Mouse (Mus musculus) forebrain, embryonic 14.5 days (tissue): ENCODE measurements around the gene Krtap4-13. TPM values are rescaled to one million over a fixed set of nuclear protein-coding genes. Genes with fewer than 3 reads are reported as not detected.

Source experiments
- polyA plus RNA-seq: library from polyadenylated mRNA; unstranded; fragments of >200 nt; fragmentation: Nextera tagmentation; extraction: Ambion mirVana; gene quantifications from 2 replicates; pipeline ENCODE4 v1.2.1, GENCODE M21; 2014

Krtap4-13 gene
- polyA plus RNA-seq, 1 experiment from 2014 or later, result not detected

Other genes starting within 250 kb of the Krtap4-13 start
- gene Krtap3-1, start 243.3 kb downstream of the Krtap4-13 start, polyA plus RNA-seq, result not detected in 2 replicates
- not detected in 2 replicates for gene Krtap1-5, start 228.9 kb downstream of the Krtap4-13 start, polyA plus RNA-seq
- not detected in 2 replicates for gene Krtap1-4, start 226.2 kb downstream of the Krtap4-13 start, polyA plus RNA-seq
- gene Krtap1-3, start 218.6 kb downstream of the Krtap4-13 start, polyA plus RNA-seq, result not detected in 2 replicates
- gene Krtap9-3, start 211.8 kb downstream of the Krtap4-13 start, polyA plus RNA-seq, result not detected in 2 replicates
- not detected in 2 replicates for gene Gm11938, start 206.6 kb downstream of the Krtap4-13 start, polyA plus RNA-seq
- gene Gm11937, start 199.7 kb downstream of the Krtap4-13 start, polyA plus RNA-seq, result not detected in 2 replicates
- not detected in 2 replicates for gene Krtap2-4, start 195.0 kb downstream of the Krtap4-13 start, polyA plus RNA-seq
- not detected in 2 replicates for gene Gm11562, start 189.5 kb downstream of the Krtap4-13 start, polyA plus RNA-seq
- gene Krtap4-1, start 181.7 kb downstream of the Krtap4-13 start, polyA plus RNA-seq, result not detected in 2 replicates
- not detected in 2 replicates for gene Krtap4-2, start 174.8 kb downstream of the Krtap4-13 start, polyA plus RNA-seq
- not detected in 2 replicates for gene Krtap4-7, start 165.8 kb downstream of the Krtap4-13 start, polyA plus RNA-seq
- not detected in 2 replicates for gene Gm11555, start 159.7 kb downstream of the Krtap4-13 start, polyA plus RNA-seq
- gene Gm11563, start 150.9 kb downstream of the Krtap4-13 start, polyA plus RNA-seq, result not detected in 2 replicates
- gene Krtap4-6, start 143.9 kb downstream of the Krtap4-13 start, polyA plus RNA-seq, result not detected in 2 replicates
- gene Gm14190, start 119.2 kb downstream of the Krtap4-13 start, polyA plus RNA-seq, result not detected in 2 replicates
- not detected in 2 replicates for gene Gm14180, start 75.6 kb downstream of the Krtap4-13 start, polyA plus RNA-seq
- gene Gm11595, start 37.0 kb downstream of the Krtap4-13 start, polyA plus RNA-seq, result not detected in 2 replicates
- not detected in 2 replicates for gene Krtap4-8, start 29.2 kb downstream of the Krtap4-13 start, polyA plus RNA-seq
- not detected in 2 replicates for gene Krtap4-9, start 24.7 kb downstream of the Krtap4-13 start, polyA plus RNA-seq
- not detected in 2 replicates for gene Gm11596, start 16.4 kb downstream of the Krtap4-13 start, polyA plus RNA-seq
- not detected in 2 replicates for gene Gm11569, start 11.0 kb downstream of the Krtap4-13 start, polyA plus RNA-seq
- not detected in 2 replicates for gene Gm11554, start 5.4 kb downstream of the Krtap4-13 start, polyA plus RNA-seq
- gene Gm11564, start 5.8 kb upstream of the Krtap4-13 start, polyA plus RNA-seq, result not detected in 2 replicates
- gene 2300003K06Rik, start 28.2 kb upstream of the Krtap4-13 start, polyA plus RNA-seq, result not detected in 2 replicates
- gene Krtap4-16, start 41.7 kb upstream of the Krtap4-13 start, polyA plus RNA-seq, result not detected in 2 replicates
- not detected in 2 replicates for gene Gm11568, start 48.0 kb upstream of the Krtap4-13 start, polyA plus RNA-seq
- not detected in 2 replicates for gene Gm11559, start 54.6 kb upstream of the Krtap4-13 start, polyA plus RNA-seq
- gene Krtap9-1, start 63.5 kb upstream of the Krtap4-13 start, polyA plus RNA-seq, result not detected in 2 replicates
- gene Gm11567, start 69.3 kb upstream of the Krtap4-13 start, polyA plus RNA-seq, result not detected in 2 replicates
- not detected in 2 replicates for gene Krtap31-1, start 98.0 kb upstream of the Krtap4-13 start, polyA plus RNA-seq
- gene Gm11565, start 104.9 kb upstream of the Krtap4-13 start, polyA plus RNA-seq, result not detected in 2 replicates
- gene Krtap31-2, start 126.4 kb upstream of the Krtap4-13 start, polyA plus RNA-seq, result not detected in 2 replicates
- not detected in 2 replicates for gene Krtap9-5, start 138.6 kb upstream of the Krtap4-13 start, polyA plus RNA-seq
- gene Krtap29-1, start 169.2 kb upstream of the Krtap4-13 start, polyA plus RNA-seq, result not detected in 2 replicates
- gene Krtap16-1, start 176.7 kb upstream of the Krtap4-13 start, polyA plus RNA-seq, result 0.09 TPM in 1 of 2 replicates, not detected in the other
- gene Krtap17-1, start 184.1 kb upstream of the Krtap4-13 start, polyA plus RNA-seq, result 0.30 TPM in 1 of 2 replicates, not detected in the other
- gene Krt33a, start 206.3 kb upstream of the Krtap4-13 start, polyA plus RNA-seq, result not detected in 2 replicates
- gene Krt33b, start 220.0 kb upstream of the Krtap4-13 start, polyA plus RNA-seq, result not detected in 2 replicates
- gene Krt34, start 231.7 kb upstream of the Krtap4-13 start, polyA plus RNA-seq, result not detected in 2 replicates
- gene Krt31, start 240.7 kb upstream of the Krtap4-13 start, polyA plus RNA-seq, result not detected in 2 replicates